Mouse (Mus musculus) myocyte (in vitro differentiated cells): ENCODE measurements around the gene Tk2.

ENCODE experiments used
- CEBPB ChIP-seq: IDR thresholded peaks from 2 replicates; pipeline ENCODE4 v1.6.1; 2011; ENCODE audit warnings: mild to moderate bottlenecking, moderate library complexity; ENCODE audit not compliant: poor library complexity, insufficient read depth, severe bottlenecking
- MYOD1 ChIP-seq, 3 experiments: IDR thresholded peaks; one replicate each; pipeline ENCODE4 v1.6.1; 2011; ENCODE audit warnings: control low read depth in 2 of 3, low read depth in 2 of 3, mild to moderate bottlenecking in 2 of 3, moderate library complexity in 1 of 3; ENCODE audit not compliant: insufficient read length in 2 of 3, control insufficient read depth in 1 of 3
- POLR2A ChIP-seq: IDR thresholded peaks from one replicate; pipeline ENCODE4 v1.6.1; 2011; ENCODE audit warnings: low read depth, mild to moderate bottlenecking, control low read depth, moderate library complexity; ENCODE audit not compliant: insufficient read length
- TCF12 ChIP-seq: IDR thresholded peaks from one replicate; pipeline ENCODE4 v1.6.1; 2011; ENCODE audit warnings: mild to moderate bottlenecking, control low read depth; ENCODE audit not compliant: poor library complexity, insufficient read depth, severe bottlenecking
- TCF3 ChIP-seq: IDR thresholded peaks from one replicate; pipeline ENCODE4 v1.6.1; 2011; ENCODE audit warnings: low read depth, control low read depth; ENCODE audit not compliant: insufficient read length
- USF1 ChIP-seq: IDR thresholded peaks from one replicate; pipeline ENCODE4 v1.6.1; 2011; ENCODE audit warnings: low read depth, mild to moderate bottlenecking, control low read depth, moderate library complexity

GRCm38 (mm10) chr8:104246621-104247020, 1.7 kb downstream of the Tk2 start:
- TF ChIP-seq TCF12 (no peak), POLR2A (no peak), CEBPB (no peak), TCF3 (no peak), MYOD1 (IDR thresholded peaks at IDR 0.05; ENCODE audit: control insufficient read depth in 1 of 3, insufficient read length in 2 of 3, low read depth in 2 of 3) (no peak), USF1 (no peak)
